Mouse (Mus musculus) layer of hippocampus, adult 8-10 months (tissue): ENCODE measurements around the gene 1110004F10Rik. TPM values are rescaled to one million over a fixed set of nuclear protein-coding genes. Genes with fewer than 3 reads are reported as not detected.

Experiments
- DNase-seq, 2 experiments: peaks; one replicate each; pipeline ENCODE4 v3.0.0; 2022; ENCODE audit warnings: low spot score in 2 of 2
- total RNA-seq, 4 experiments: library from RNA; stranded (reverse); gene quantifications; 2 replicates each; pipeline ENCODE4 v1.2.4; 2022

1110004F10Rik gene
- total RNA-seq, 4 experiments from 2014 or later, result 85.8 to 111 (median 104) TPM

DNA sequence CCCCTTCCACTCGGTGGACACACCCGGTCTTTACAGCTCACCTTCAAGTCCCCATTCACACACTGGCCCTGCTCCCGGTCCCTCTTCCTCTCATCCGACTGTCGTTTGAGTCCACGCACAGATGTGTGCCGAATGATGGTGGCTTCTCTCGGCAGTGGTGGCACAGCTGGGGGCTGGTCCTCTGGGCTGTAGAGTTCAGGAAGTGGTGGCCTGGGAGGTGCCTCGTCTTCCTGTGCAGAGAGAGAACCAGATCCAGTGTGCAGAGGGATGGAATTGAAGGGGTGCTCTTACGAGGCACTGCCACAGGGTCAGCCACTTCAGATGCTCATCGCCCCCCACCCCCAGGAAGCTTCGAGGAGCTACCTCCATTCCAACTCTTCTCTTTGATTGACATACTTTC, 98.0 kb downstream of the 1110004F10Rik start:
- DNase-seq, result no peak

DNA sequence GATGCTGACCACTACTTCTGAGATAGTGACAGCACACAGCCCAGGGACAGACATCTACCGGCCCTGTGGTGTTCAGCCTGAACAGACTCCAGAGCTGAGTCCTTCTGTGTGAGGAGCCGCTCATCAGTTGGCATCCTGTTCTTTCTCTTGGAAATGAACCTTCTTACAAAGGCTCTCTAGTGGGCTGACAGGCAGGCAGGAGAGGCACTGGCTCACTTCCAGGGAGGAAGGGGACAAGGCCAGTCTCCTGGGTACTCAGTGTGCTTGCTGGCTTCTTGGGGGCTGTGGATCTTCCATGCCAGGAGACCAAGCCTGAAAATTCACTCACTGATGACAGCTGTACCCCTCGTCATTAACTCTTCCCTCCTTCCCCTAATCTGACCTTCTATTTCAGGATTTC, 98.5 kb downstream of the 1110004F10Rik start:
- no peak for DNase-seq

DNA sequence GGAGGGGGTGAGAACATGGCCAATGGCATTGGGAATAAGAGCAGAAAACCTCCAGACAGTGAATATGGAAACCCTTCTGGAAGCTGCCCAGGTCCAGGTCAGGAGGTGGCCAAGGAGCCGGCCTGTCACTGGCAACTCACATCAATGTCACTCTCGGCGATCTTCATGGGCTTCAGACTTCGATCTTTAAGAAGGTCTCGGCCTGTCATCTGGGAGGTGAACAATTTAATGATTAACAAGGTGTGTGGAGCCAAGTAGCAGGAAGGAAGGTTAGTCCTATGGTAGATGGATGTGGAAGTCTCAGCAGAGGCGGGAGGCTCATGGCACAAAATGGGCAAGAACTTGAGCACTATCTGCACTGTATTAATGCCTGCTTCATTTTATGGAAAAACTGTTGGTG, 105.8 kb downstream of the 1110004F10Rik start:
- no peak for DNase-seq

DNA sequence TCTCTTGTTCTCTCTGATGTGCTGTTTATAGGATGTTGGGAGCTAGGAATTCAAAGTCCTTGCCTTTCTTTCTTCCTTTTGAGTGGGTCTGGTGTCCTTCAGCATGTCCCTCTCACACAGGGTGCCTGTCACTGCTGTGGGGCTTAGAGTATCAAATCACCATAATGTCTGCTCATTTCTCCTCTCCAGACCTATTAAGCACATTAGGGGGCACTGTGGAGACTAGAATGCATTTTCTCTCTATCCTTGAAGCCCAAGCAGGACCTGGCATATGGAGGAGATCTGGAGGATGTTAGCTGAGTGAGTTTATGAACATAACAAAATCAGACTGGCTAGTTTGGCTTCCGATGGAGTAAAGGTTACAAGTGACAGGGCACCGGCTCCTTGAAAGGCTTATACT, 107.9 kb downstream of the 1110004F10Rik start:
- DNase-seq, result no peak

DNA sequence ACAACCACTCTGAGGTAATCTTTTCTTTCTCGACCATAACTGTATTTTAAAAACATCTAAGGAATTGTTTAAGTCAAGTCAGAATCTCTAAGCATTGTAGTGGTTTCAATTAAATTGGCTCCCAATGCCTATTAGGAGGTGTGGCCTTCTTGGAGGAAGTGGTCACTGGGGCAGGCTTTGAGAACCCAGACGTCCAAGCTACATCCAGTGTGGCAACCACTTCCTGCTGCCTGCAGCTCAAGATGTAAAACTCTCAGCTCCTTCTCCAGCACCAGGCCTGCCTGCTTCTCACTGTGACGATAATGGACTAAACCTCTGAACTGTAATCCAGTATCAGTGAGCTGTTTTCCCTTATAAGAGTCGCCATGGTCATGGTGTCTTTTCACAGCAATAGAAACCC, 110.4 kb downstream of the 1110004F10Rik start:
- DNase-seq, result no peak

DNA sequence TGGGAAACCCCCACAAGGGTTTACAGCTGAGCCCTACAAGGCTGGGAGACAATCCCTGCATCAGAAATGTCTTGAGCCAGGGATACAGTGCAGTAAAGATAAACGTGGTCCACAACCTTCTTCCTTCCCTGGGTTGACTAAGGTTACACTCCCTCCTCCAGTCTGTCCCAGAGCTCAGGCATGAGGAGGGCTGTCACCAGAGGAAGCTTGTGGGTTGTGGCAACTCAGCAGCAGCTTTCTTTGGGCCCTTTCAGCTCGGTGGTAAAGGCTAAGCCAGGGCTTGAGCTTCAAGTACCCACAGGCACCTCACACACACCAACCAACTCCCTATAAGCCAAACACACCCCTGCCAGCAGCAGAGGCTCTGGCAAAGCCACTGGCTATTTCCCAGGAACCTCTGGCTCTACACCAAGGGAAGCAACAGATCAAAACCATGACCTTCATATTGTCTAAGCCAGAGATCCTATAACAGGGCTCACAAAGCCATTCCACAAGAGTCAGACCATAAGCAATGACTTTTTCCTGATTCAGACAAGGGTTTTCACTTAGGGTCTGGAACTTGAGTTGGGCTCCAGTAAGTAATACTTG, 114.7 kb downstream of the 1110004F10Rik start:
- no peak for DNase-seq

Other genes with a start within 250 kb of the 1110004F10Rik start
- 10 to 100 TPM; 22.1 to 37.2 (median 29.9) TPM for gene Sox6, start 601 bp upstream of the 1110004F10Rik start, total RNA-seq
- gene Gm4353, start 45.2 kb downstream of the 1110004F10Rik start, total RNA-seq, result 1 to 10 TPM in 3 of 4 experiments, under 1 TPM in 1; 0.75 to 4.3 (median 3.2) TPM